Mouse (Mus musculus) embryonic fibroblast, embryonic 13.5 days (primary cell): Measurements from ENCODE around the gene Rps21. TPM values are rescaled to one million over a fixed set of nuclear protein-coding genes. Genes with fewer than 3 reads are reported as not detected.
A peak's percentile ranks its signal among the peaks of the same experiment; 100 is the strongest.

ENCODE experiments used
- H3K27ac ChIP-seq: 2 replicates; pipeline ENCODE4 v1.5.1; 2012; ENCODE audit warnings: low read length, control low read depth, inconsistent platforms; ENCODE audit not compliant: insufficient read depth
- H3K4me1 ChIP-seq: 2 replicates; pipeline ENCODE4 v1.6.1; 2011; ENCODE audit warnings: low read length; ENCODE audit not compliant: control insufficient read depth, insufficient read depth
- H3K4me3 ChIP-seq: 2 replicates; pipeline ENCODE4 v1.5.1; 2011; ENCODE audit warnings: mild to moderate bottlenecking, control low read depth, low read length; ENCODE audit not compliant: insufficient read depth
- CTCF ChIP-seq: IDR thresholded peaks from 2 replicates; pipeline ENCODE4 v1.5.1; 2011; ENCODE audit warnings: mild to moderate bottlenecking, control low read depth, low read length, moderate library complexity, borderline replicate concordance; ENCODE audit not compliant: insufficient read depth
- POLR2A ChIP-seq: IDR thresholded peaks from 2 replicates; pipeline ENCODE4 v1.6.1; 2011; ENCODE audit warnings: low read depth, mild to moderate bottlenecking, control low read depth, low read length, moderate library complexity
- polyA plus RNA-seq: library from polyadenylated mRNA; stranded (reverse); fragments of >200 nt; gene quantifications from 2 replicates; pipeline ENCODE4 v1.2.4, GENCODE M21; 2011; ENCODE audit warnings: low read depth; ENCODE audit not compliant: missing spikeins, insufficient read length

The Rps21 gene
- polyA plus RNA-seq, 1 experiment = 1,138 TPM

DNA sequence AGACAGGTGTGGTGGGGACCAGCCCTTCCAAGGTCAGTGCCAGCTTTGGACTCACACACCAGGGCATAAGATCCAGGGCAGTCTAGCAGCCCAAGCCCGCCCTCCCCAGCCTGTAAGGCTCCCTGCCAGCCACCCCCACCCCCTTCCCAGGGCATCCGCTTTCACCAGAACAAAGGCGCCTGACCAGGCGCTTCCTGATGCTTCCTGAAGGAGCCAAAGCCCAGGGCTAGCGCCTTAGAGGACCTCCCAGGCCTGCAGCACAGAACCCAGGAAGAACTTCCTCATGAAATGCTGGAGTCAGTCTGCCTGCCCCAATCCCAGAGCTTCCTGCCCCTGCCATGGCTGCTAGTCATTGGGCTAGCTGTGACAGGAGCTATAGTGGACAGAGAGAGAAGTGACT, 38.5 kb upstream of the Rps21 start:
- no peak for TF ChIP-seq CTCF

DNA sequence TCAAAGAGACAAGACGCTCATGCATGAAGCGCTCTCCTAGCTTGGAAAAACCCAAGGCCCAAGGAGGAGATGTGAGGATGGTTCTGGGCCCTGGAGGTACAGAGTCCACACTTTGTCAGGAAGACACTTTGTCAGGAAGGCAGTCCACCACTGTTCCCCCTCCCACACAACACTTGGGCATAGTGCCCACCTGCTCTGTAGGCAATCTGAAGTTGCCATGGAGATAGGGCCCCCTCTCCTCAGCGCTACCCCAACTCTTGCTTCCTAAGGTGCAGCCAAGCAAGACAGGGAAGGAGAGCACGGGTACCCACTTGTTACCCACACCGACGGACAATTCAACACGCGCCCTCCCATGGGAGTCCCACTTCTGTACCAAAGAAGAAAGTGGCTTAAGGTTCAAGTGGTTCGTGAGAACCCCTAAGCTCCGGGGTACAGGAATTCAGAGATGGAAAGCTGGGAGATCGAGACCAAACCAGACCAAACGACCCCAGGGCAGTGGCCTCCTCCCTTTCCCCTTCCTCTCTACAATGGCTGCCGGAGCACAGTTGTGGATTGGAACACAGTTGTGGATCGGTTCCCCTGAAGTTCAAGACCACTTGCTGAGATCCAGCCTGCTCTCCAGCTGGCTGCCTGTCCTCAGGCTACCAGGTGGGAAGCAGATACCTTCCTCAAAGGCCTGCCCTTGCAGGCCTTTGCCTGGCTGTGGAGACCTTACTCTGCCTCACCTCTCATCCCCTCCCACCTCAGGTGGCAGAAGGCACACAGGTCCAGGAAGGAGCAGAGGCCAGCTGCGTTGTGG, 37.8 kb upstream of the Rps21 start:
- Histone ChIP-seq H3K4me3 (no peak overlapping the region), H3K27ac (no peak overlapping the region), H3K4me1 (peaks cover 11% of the 10 kb centered on the region; the same call in 1 of the 2 replicates)
- no peak for TF ChIP-seq CTCF
- no peak for TF ChIP-seq POLR2A

More for the DNA sequence above, 38.5 kb upstream of the Rps21 start:
- Histone ChIP-seq H3K4me1 (peaks cover 11% of the 10 kb centered on the region; the same call in 1 of the 2 replicates), H3K27ac (no peak overlapping the region), H3K4me3 (no peak overlapping the region)

- H3K27ac ChIP-seq = no peak overlapping the region
- peaks cover 9% of the 10 kb centered on the region; the same call in 1 of the 2 replicates for H3K4me1 ChIP-seq
- H3K4me3 ChIP-seq = no peak overlapping the region
- TF ChIP-seq CTCF (no peak), POLR2A (no peak)
Observed at GRCm38 (mm10) chr2:180220165-180220564, 37.0 kb upstream of the Rps21 start.

- Histone ChIP-seq H3K4me1 (0 out of 2 replicates have a peak, but pooled peaks cover 6% of the 10 kb centered on the region), H3K27ac (no peak overlapping the region), H3K4me3 (no peak overlapping the region)
- TF ChIP-seq POLR2A (no peak), CTCF (no peak)
Observed at GRCm38 (mm10) chr2:180221051-180221450, 36.1 kb upstream of the Rps21 start.

DNA sequence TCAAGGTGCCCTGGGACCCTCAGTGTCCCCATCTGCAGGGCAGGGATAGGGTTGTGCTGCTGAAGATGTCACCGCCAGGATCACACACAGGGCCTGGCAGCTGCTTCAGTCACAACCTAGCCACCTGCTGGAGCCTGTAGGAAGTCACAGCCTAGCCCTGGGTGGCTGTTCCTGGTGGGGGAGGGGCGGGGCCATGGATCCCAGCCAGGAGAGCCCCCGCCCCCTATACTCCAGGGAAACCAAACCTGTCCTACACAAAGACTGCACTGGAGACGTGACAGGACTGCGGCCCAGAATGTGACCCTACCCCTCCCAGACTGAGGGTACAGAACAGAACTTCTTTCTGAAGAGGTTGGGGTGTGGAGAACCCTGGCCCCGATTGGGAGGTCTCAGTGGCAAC, 34.9 kb upstream of the Rps21 start:
- Histone ChIP-seq H3K27ac (no peak overlapping the region), H3K4me1 (0 out of 2 replicates have a peak, but pooled peaks cover 4% of the 10 kb centered on the region), H3K4me3 (no peak overlapping the region)
- TF ChIP-seq CTCF = no peak
- no peak for TF ChIP-seq POLR2A

DNA sequence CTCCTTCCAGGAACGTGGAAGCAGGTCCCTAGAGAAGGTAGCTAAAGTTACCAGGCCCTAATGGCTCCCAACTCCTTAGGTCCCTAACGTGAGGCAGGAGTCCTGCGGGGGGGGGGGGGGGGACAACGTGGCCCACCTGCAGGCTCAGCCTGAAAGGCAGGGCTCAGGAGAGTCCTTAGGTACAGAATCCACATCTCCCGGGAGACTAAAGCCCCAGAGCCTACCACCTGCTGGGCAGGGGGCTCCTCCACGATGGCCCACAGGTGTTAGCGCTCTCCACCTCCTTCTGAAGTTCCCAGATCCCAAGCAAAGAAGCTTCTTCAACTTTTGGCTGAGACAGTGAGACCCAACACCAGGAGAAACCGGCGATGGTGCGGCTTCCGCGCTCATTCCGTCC, 32.5 kb upstream of the Rps21 start:
- Histone ChIP-seq H3K4me3 (peak overlapping the region; percentile 62), H3K4me1 (peaks cover 5% of the 10 kb centered on the region; the same call in 1 of the 2 replicates), H3K27ac (no peak overlapping the region)
- no peak for TF ChIP-seq CTCF
- no peak for TF ChIP-seq POLR2A

- TF ChIP-seq CTCF (no peak), POLR2A (no peak; the same call in 1 of the 2 replicates)
- Histone ChIP-seq H3K4me1 (peaks cover 5% of the 10 kb centered on the region; the same call in 1 of the 2 replicates), H3K27ac (no peak overlapping the region), H3K4me3 (peak overlapping the region; percentile 62)
Observed at GRCm38 (mm10) chr2:180225044-180225761, 32.0 kb upstream of the Rps21 start.

DNA sequence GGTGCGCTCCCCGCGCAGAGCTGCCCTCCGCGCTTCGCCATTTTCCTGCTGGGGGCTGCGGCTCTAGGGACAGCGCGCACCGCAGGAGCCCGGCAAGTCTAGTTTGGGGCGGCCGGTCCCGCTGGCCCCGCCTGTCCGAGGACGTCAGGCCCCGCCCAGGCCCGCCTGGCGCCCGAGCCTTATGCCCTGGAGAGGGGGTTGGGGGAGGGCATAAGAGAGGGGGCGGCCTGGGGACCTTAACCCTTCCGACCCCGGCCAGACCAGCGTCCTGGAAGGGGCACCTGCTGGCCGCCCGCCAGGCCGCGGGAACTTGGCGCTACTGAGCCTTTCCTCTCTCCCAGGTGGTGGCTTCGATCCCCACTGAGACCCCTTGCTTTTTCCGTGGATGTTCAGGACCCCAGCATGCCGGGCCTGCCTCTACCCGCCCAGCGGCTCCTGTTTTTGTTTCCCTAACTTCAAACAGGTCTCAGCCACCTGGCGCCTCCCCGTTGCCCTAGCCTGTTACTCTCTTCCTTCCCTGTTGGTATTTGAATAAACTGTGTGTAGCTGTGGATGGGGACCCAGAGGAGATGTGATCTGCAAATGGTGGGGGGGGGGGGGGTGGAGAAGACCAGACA, 31.3 kb upstream of the Rps21 start, which contains the start of gene Lama5:
TSS of gene Lama5 (minus strand) at position 98 of the 617 bp plus-strand sequence.
- H3K4me1 ChIP-seq = peaks cover 5% of the 10 kb centered on the region; the same call in 1 of the 2 replicates
- peak within 1 kb of the TSS; percentile 62 for H3K4me3 ChIP-seq
- no peak within 1 kb of the TSS for H3K27ac ChIP-seq
- TF ChIP-seq POLR2A (peak; percentile 39), CTCF (no peak)

- no peak; the same call in 1 of the 2 replicates for TF ChIP-seq POLR2A
- TF ChIP-seq CTCF = peak; percentile 42; the same call in 1 of the 2 replicates
- Histone ChIP-seq H3K27ac (peak overlapping the region; percentile 46), H3K4me1 (peaks cover 5% of the 10 kb centered on the region; the same call in 1 of the 2 replicates), H3K4me3 (no peak overlapping the region)
Observed at GRCm38 (mm10) chr2:180227262-180228059, 29.7 kb upstream of the Rps21 start.
